Mouse (Mus musculus) ES-E14 (cell line): ENCODE results near the gene Pknox1. TPM values are rescaled to one million over a fixed set of nuclear protein-coding genes. Genes with fewer than 3 reads are reported as not detected.
"Not testable (repeated sequence)": the region's sequence is repeated elsewhere in the genome, so short reads cannot be mapped to it uniquely, and the experiment has no call there.

Source experiments
- DNase-seq: peaks from one replicate; pipeline ENCODE4 v3.0.0-alpha.2; 2013; ENCODE audit warnings: low read depth, low spot score
- H3K27ac ChIP-seq: 2 replicates; pipeline ENCODE4 v1.5.1; 2012; ENCODE audit warnings: low read depth, mild to moderate bottlenecking, low read length, moderate library complexity, mixed read lengths; ENCODE audit not compliant: poor library complexity, insufficient read depth, severe bottlenecking
- H3K36me3 ChIP-seq: 2 replicates; pipeline ENCODE4 v1.6.1; 2012; ENCODE audit warnings: mild to moderate bottlenecking, low read length, moderate library complexity, mixed read lengths; ENCODE audit not compliant: control insufficient read depth, poor library complexity, insufficient read depth, severe bottlenecking
- H3K4me1 ChIP-seq, 2 experiments: fragments of 150-350 bp in 1 of 2; sonication (generic) in 1 of 2; 2 replicates each; pipeline ENCODE4 v1.6.1; 2012; ENCODE audit warnings: low read length in 2 of 2, mild to moderate bottlenecking in 1 of 2, mixed read lengths in 1 of 2; ENCODE audit not compliant: control insufficient read depth in 2 of 2, insufficient read depth in 2 of 2, poor library complexity in 1 of 2
- H3K4me3 ChIP-seq, 2 experiments: fragments of 150-350 bp in 1 of 2; sonication (generic) in 1 of 2; 2 replicates each; pipeline ENCODE4 v1.5.1; 2012; ENCODE audit warnings: low read length in 2 of 2, low read depth in 1 of 2, mild to moderate bottlenecking in 1 of 2, mixed read lengths in 1 of 2; ENCODE audit not compliant: insufficient read depth in 1 of 2, poor library complexity in 1 of 2, severe bottlenecking in 1 of 2
- H3K9ac ChIP-seq: 2 replicates; pipeline ENCODE4 v1.6.1; 2012; ENCODE audit warnings: low read depth, mild to moderate bottlenecking, low read length, mixed read lengths; ENCODE audit not compliant: poor library complexity, insufficient read depth, severe bottlenecking
- H3K9me3 ChIP-seq: fragments of 150-350 bp; sonication (generic); 2 replicates; pipeline ENCODE4 v1.6.1; 2012; ENCODE audit warnings: low read depth, mild to moderate bottlenecking, low read length; ENCODE audit not compliant: control insufficient read depth, insufficient read depth
- CHD2 ChIP-seq: IDR thresholded peaks from 2 replicates; pipeline ENCODE4 v1.6.1; 2014; ENCODE audit warnings: mild to moderate bottlenecking, low read depth, low read length, inconsistent platforms
- HCFC1 ChIP-seq: IDR thresholded peaks from 2 replicates; pipeline ENCODE4 v1.6.1; 2012; ENCODE audit warnings: low read length, inconsistent platforms, borderline replicate concordance; ENCODE audit not compliant: insufficient read depth
- MAFK ChIP-seq: IDR thresholded peaks from 2 replicates; pipeline ENCODE4 v1.6.1; 2014; ENCODE audit warnings: mild to moderate bottlenecking, low read depth, low read length, inconsistent platforms; ENCODE audit not compliant: insufficient read depth
- ZC3H11A ChIP-seq: IDR thresholded peaks from 2 replicates; pipeline ENCODE4 v1.6.1; 2012; ENCODE audit warnings: low read depth, mild to moderate bottlenecking, inconsistent platforms, low read length, borderline replicate concordance
- ZNF384 ChIP-seq: IDR thresholded peaks from 2 replicates; pipeline ENCODE4 v1.6.1; 2012; ENCODE audit warnings: low read depth, low read length, inconsistent platforms
- in situ Hi-C, 2 experiments: fragments of 600-800 bp; cut with MboI; formaldehyde crosslinking; loops; one replicate each; pipeline ENCODE4 v1.15.1; 2025; ENCODE audit warnings: low sequenced_read_pairs in 2 of 2, inconsistent platforms in 1 of 2; ENCODE audit not compliant: unreplicated experiment in 2 of 2
- total RNA-seq: library from RNA; depleted of rRNA; stranded (reverse); fragments of 300-350 nt; gene quantifications from 2 replicates; pipeline ENCODE4 v1.2.3, GENCODE M21; 2012

The Pknox1 gene
- total RNA-seq, 1 experiment, result 16.3 TPM

DNA sequence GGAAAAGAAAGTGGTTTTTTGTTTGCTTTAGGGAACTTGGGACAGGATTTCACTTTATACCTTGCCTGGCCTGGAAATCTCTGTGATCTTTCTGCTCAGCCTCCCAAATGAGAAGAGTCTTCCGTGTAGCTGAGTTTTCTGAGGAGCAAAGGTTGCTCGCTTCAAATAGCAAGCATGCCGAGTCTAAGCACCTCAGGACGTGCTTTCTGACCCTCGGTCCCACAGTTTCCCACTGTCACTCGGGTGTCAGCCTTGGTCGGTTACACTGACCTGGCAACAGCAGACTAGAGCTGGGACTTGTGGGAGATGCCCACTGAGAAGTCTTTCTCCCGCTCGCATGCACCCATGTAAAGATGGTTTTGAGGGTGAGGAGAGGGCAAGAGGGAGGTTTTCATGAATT is 33.4 kb downstream of the Pknox1 start:
- TF ChIP-seq ZNF384, result no peak
- TF ChIP-seq ZC3H11A, result no peak
- TF ChIP-seq CHD2, result no peak
- no peak for TF ChIP-seq HCFC1
- TF ChIP-seq MAFK, result no peak
- peaks cover 15% of the 10 kb centered on the region for H3K36me3 ChIP-seq
- no peak for DNase-seq
- H3K4me3 ChIP-seq, result no peak overlapping the region
- H3K27ac ChIP-seq, result no peak overlapping the region
- no peaks in the 10 kb centered on the region for H3K4me1 ChIP-seq
- H3K9me3 ChIP-seq, result no peaks in the 10 kb centered on the region
- in situ Hi-C loops, result no loop called here
- no peak overlapping the region for H3K9ac ChIP-seq

DNA sequence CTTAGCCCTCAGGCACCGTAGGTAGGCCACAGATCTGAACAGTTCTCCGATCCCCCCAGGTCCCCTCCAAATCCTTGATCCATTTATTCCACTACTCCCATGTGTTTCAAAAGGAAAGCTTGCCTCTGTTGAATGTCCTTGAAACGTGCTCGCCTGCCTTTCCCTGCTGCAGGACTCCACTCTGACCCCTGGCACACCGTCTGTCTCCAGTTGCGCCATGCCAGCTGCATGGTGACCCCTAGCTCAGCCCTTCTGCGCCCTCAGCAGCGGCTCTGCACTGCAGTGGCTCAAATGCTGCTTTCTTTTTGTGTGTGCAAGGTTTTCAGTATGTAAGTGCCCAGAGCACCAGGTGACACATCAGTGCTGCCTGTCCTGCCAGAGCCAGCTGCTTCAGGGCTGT is 34.1 kb downstream of the Pknox1 start:
- Histone ChIP-seq H3K27ac (no peak overlapping the region), H3K9me3 (no peaks in the 10 kb centered on the region), H3K4me1 (no peaks in the 10 kb centered on the region), H3K36me3 (peaks cover 17% of the 10 kb centered on the region), H3K9ac (no peak overlapping the region), H3K4me3 (no peak overlapping the region)
- DNase-seq, result no peak
- in situ Hi-C loops, result no loop called here
- TF ChIP-seq CHD2 (no peak), MAFK (no peak)

DNA sequence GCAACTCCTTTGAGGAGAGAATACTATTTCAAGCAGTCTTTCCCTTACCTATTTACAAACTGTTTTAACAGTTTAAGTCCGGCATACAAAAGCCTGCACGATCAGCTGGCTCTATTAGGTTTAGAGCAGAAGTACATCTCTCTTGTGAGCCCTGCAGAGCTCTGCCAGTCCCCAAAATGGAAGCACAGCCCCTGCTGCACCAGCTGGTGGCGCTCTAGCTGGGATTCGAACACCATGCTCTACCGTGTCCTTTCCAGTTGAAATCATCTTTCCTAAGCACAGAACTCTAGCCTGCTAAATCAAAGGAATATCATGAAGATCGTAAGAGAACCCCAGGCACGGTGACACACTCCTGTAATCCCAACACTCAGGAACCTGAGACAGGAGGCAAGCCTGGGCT is 41.9 kb downstream of the Pknox1 start:
- no peaks in the 10 kb centered on the region for H3K9me3 ChIP-seq
- H3K9ac ChIP-seq, result no peak overlapping the region
- no peak for DNase-seq
- H3K4me3 ChIP-seq, result no peak overlapping the region
- in situ Hi-C loops, result no loop called here
- peaks cover 19% of the 10 kb centered on the region for H3K36me3 ChIP-seq
- TF ChIP-seq CHD2, result no peak
- no peak for TF ChIP-seq ZNF384
- TF ChIP-seq HCFC1, result no peak
- no peak for TF ChIP-seq MAFK
- TF ChIP-seq ZC3H11A, result 0 out of 2 replicates have a peak, but pooled peaks have one; percentile 20
- H3K27ac ChIP-seq, result no peak overlapping the region
- peaks cover 0 to 5% of the 10 kb centered on the region in 2 experiments; a peak in 2 of 4 replicates for H3K4me1 ChIP-seq

DNA sequence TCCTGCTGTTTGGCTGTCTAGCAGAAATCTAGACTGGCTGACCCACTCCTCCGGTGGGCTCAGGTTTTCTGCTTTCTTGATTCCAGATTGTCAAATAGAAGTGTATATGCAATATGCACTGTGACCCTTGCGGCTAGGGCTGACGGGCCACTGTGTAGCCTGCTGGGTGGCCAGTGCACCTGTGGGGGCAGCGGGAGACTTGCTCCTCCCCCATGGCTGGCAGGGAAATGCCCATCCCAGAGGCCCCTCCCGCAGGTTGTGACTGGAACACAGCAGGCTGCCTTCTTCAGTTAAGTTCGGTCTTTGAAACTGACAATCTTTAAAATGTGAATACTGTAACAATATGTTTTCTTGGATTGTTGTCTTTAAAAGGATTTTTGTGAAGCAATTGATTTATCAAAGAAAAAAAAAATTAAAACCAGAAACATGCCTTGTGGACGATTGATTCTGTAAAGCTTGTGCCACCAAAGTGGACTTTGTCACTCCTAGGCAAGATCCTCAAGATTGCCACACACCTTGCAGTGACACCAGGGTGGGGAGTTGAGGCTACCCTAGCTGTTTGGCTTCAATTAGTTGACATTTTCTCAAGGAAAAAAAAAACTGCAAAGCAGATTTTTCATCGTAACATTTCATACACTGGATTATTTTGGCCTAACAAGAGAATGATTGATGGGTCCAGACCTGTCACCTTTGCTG is 42.9 kb downstream of the Pknox1 start:
- Histone ChIP-seq H3K9me3 (no peaks in the 10 kb centered on the region), H3K4me1 (peaks cover 0 to 5% of the 10 kb centered on the region in 2 experiments; a peak in 2 of 4 replicates), H3K36me3 (peaks cover 19% of the 10 kb centered on the region), H3K9ac (no peak overlapping the region), H3K4me3 (no peak overlapping the region), H3K27ac (no peak overlapping the region)
- in situ Hi-C loops, result no loop called here
- DNase-seq, result no peak
- TF ChIP-seq ZC3H11A, result no peak
- no peak for TF ChIP-seq ZNF384
- TF ChIP-seq CHD2, result no peak
- TF ChIP-seq HCFC1, result no peak
- TF ChIP-seq MAFK, result no peak

DNA sequence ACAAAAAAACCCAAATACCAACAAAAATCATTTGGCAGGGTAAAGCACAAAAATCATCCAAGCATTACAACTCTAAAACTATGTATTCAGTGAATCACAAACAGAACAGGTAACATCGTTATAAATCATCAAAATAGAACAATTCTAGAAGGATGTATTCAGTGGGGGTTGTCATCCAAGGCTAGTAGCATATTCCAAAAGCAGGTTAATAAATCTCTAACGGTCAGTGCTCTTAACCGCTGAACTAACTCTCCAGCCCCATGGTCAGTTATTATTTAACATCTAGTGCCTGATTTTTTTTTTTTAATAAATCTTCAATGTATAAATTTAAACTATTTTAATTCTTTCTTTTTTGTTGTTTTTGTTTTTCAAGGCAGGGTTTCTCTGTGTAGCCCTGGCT is 44.6 kb downstream of the Pknox1 start:
- H3K4me3 ChIP-seq, H3K27ac ChIP-seq, H3K9me3 ChIP-seq, in situ Hi-C loops, DNase-seq, H3K9ac ChIP-seq, H3K4me1 ChIP-seq: not testable (repeated sequence)
- peaks cover 11% of the 10 kb centered on the region; the same call in 1 of the 2 replicates for H3K36me3 ChIP-seq
